Mouse (Mus musculus) megakaryocyte, embryonic 14.5 days (primary cell): ENCODE measurements around the gene Pef1.

Experiments used
- FLI1 ChIP-seq: IDR thresholded peaks from 2 replicates; pipeline ENCODE4 v1.6.1; 2012; ENCODE audit warnings: low read length, inconsistent platforms, mixed read lengths
- GATA1 ChIP-seq: IDR thresholded peaks from 3 replicates; pipeline ENCODE4 v1.6.1; 2012; ENCODE audit warnings: mixed read lengths, low read length, inconsistent platforms, borderline replicate concordance

DNA sequence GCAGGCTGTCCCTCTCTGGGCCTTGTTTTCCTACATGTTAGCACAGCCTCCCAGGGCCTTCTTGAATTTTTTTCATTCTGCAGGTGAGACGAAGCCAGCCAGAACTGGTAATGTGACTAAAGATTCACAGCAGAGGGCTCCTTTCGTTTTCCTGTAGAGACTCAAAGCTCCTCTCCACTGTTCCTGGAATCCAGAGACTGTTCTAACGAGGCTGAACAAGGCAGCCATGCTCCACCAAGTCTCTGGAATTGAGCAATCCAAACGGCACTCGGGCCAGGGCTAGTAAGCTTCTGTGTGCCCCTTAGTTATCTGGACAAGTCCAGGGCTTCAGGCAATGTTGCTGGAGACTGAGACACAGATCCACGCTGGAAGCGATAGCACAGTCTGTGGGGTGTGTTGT, 75.2 kb downstream of the Pef1 start:
- TF ChIP-seq GATA1: no peak
- no peak for TF ChIP-seq FLI1
